Mouse (Mus musculus) retina, postnatal 1 day (tissue): ENCODE data around the gene Rpl18.

Experiments
- DNase-seq: peaks from one replicate; pipeline ENCODE4 v3.0.0-alpha.2; 2012

Gene Rpl18

DNA sequence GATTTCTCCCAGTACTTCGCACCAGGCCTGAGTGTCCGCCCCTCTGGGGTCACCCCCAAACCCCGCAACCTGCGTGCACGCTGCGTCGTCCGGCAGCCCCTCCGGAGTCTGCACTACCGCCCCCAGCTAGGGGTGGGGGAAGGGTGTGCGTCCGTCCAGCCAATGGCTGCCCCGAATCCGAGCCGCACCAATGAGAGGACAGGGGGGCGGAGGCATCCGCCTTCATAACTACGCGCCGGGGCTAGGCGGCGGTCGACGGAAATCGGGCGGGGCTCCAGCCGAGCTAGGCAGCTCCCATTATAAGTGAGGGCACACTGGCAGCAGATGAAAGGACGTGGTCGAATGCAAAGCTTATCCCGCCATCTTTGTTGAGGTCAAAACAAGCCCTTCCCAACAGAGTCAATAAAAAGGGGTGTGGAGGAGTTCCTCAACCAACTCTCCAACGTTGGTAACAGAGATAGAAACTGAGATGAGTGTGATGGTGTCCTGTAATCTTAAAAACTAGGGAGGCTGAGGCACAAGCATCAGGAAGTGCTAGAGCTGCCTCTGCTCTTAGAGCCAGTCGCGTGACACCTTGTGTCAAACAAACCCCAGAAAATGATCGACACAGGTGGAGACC lies at the start of gene Rpl18:
Rpl18 (plus strand) TSS at position 368 of the 619 bp plus-strand sequence.
- peak; percentile 98 for DNase-seq

DNA sequence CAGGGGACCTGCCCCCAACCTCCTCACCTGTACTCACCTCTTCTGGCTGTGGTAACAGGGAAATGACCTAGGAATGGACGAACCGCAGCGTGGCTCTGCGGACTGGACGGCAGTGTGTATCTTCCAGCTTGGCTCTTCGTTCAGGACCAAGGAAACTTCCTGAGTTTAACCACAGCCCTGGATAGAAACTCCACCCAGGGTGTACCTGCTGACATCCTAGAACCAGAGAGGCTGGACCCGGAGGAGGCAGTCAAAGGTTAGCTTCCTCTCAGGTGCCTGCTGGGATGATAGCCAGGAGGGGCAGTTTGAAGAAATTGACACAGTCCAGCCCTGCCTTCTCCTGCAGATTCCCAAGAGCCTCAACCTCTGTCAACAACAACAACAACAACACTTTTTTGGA lies 49.1 kb upstream of the Rpl18 start, which contains the start of gene Fut2:
Fut2 (minus strand) TSS at position 234 of the 400 bp plus-strand sequence.
- DNase-seq: no peak

DNA sequence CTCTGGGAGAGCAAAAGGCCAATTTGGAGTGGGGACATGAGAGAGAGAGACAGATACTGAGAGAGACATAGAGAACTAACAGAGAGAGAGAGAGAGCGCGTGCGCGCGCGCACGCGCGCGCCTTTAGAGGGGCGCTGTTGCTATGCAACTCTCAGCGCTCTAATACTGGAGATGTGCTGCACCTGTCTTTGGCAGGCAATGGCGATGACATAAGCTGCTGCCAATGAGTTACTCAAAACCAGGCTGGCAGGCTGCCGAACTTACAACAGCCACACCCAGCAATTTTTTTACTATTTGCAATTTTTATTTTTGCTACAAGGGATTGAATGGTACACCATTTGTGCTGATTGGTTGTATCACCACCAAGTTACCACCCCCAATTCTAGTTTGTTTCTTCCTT lies 47.5 kb upstream of the Rpl18 start:
- peak; percentile 24 for DNase-seq

DNA sequence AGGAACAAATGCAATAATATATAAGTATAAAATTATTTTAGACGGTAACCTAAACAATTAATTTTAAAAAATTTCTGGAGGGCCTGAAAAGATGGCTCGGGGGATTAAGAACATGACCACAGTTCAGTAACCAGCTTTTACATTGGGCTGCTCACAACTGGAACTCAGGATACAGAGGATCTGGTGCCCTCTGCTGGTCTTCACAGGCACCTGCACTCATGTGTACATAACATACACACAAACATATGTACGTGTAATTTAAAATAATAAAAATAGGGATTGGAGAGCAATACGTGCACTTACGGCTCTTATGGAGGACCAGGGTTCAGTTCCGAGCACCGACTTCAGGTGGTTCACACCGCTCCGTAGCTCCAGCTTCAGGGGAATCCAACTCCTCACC lies 46.3 kb upstream of the Rpl18 start:
- no peak for DNase-seq

DNA sequence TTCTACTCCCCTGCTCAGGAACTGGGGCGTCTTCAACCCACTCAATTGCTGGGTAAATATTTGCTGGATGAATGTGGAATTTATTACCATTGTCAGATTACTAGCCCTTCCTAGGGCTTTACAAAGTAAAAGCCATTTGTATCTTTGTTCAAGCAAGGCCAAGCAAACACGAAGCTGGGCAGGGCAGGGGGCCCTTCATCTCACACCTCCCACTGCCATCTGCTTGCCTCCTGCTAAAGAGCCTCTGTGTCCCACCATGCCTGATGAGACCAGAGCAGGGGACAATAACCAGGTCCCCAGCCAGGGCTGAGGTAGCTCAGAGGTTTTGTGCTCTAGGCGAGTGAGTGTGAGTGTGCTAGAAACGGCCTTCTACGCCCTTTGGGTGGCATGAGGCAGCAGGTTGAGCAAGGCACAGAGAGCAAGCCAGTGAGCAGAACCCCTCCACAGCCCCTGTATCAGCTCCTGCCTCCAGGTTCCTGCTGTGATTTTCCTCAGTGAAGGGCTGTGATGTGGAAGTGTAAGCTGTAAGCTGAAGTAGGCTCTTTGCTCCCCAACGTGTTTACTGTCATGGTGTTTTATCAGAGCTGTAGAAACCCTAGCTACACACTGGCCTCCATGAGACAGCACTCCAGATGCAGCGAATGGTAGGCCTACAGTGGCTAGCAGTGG lies 37.5 kb upstream of the Rpl18 start:
- DNase-seq: no peak

DNA sequence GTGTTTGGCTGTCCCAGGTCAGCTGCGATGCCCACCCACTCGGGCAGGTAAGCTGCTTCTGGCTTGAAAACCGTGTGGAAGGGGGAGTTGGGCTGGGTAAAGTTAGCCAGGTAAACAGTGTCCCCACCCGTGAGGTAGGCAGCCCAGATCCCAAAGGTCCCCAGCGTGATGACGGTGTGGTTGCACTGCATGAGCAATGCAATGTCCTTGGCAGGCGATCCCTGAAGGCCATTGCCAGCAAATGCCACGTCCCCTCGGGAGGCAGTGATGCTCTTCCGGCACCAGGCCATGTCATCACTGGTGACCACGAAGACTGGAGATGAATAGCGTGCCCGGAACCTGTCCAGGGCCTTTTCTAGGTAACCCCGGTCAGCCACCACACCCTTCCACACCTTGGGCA lies 36.7 kb upstream of the Rpl18 start:
- no peak for DNase-seq

DNA sequence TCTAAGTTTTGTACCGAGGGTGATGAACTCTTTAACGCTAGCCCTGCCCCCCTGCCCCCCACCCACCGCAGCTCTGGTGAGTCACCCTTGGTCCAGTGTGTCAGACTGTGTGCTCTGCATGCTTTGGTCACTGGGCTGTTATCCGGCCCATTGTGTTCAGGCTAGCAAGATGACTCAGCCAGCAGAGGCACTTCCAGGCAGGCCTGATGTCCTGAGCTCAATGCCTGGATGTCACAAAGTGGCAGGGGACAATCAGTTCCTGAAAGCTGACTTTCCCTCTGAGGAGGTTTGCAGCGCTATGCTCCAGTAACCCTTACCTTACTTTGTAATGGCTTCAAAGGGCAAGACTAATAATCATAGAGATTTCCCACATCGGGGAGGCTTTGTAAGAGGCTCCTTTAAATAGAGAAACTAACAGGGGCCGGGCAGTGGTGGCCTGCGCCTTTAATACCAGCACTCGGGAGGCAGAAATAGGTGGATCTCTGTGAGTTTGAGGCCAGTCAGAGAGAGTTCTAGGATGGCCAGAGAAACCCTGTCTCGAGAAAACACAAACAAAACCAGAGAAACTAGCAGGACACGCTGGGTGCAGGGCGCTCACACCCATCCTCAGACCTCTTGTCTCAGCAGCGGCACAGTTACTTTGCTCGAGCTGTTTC lies 35.2 kb upstream of the Rpl18 start:
- no peak for DNase-seq

DNA sequence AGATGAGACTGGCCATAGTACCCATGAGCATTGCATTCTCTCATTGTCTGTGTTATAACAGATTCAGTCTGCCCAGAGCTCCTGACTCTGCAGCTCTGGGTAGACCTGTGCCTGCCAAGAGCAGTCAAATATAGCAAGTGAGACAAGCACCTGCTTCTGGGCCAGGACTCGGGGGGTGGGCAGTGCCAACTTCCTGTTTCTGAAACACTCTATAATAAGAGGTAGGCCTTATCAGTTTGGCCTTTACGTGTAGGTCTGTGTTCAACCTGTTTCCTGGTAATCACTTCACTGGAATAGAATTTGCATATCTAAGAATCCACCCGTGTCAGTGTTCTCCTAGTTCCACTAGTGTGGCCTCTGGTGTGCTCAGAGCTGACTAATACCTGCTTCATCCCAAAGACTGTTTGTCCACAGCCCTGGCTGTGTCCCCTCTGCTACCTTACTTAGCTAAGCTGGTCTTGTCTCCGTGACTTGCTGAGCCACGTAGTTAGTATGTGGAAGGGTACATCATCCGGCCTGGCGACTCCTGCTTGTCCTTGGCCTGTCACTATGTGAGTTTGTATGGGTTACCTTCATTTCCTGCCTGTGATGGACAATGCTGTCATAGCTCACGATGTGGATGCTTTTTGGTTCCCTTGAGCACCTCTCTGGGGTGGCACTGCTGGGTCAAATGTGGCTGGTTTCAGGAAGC lies 34.1 kb upstream of the Rpl18 start:
- DNase-seq: no peak

DNA sequence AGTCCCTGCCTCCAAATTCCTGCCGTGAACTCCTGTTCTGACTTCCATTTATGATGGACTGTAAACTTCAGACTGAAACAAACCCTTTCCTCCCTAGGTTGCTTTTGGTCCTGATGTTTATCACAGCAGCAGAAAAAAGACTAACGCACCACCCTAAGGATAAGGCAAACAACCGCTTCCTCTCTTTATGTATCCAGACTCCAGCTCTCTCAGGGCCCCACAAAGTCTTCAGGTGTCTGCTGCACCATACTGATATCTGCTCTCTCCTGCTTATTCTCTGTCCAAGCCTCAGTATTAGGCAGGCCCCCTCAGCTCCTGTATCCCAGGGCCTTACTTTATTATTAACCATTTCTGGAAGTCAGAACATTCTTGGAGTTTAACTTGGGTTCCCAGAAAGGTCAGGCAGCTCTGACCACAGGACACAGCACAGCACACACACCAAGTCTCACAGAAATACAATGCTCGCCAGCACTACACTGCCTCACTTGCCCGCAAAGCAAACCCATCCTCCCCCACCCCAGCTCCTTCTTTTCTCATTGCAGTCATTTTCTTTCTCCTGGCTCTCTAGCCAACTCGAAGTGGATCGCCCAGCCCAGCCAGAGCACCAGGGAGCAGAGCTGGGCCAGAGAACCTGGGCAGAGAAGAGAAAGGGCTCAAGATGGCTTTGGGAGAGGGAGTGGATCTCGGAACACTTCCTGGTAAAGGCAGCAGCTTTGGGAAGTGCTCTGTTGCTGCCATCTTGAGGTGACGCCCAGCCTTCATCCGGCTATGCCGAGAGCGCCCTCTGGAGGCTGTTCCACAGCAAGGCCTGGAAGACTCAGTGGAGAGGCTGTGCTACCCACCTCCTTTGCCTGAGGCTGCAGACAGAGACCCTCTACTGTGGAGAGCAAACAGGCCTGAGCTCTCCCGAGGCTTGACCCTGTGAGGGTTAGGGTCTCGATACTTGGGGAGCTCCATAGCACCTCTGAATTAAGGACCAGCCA lies 32.8 kb upstream of the Rpl18 start:
- peak; percentile 93 for DNase-seq

DNA sequence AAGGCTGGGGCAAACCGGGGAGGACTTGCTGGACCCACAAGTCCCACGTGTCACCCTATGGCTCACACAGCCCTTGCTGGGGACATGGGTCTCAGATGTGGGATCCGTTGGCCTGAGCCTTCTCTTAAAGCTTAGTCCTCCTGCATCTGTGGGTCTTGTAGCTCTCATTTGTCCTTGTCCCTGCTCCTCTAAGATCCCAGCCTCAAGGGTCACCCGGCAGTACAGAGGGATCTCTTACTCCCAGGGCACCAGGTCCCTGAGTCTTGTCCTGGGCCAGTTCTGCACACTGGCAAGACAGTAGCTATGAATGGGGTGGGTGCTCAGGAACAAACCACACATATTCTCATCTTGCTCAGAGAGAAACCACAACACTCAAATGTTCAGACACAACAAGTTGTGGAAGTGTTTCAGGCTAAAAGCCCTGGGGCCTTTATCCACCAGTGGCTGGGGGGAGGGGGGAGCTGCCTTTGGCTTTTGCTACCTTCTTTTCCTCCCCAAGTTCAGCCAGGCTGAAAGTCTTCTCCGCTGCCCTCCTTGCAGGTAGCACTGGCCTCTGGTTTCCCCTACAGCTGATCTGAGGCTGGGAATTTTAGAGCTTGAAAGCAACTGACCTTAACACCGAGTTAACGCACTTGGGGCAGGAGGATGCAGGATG lies 31.7 kb upstream of the Rpl18 start, which contains the start of gene Ntn5:
Ntn5 (plus strand) TSS at position 627 of the 655 bp plus-strand sequence.
- no peak for DNase-seq

DNA sequence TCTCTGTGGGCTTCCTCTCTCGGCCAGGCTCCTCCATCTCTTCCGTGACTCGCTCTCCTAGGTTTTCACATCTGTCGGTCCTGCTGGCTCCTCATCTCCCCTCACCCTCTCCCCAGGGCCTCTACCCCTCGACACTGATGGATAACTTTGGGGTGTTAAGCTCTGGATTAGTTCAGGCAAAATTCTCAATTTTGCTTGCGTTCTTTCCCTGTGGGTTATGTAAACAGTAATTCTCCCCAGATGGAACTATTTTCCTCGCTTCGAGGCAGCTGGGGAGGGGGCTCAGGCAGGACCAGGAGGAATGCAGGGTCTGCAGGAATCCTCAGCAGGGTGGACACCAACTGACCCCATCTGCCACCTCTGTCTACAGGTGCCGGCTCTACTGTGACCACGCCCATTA lies 29.4 kb upstream of the Rpl18 start:
- DNase-seq: no peak

DNA sequence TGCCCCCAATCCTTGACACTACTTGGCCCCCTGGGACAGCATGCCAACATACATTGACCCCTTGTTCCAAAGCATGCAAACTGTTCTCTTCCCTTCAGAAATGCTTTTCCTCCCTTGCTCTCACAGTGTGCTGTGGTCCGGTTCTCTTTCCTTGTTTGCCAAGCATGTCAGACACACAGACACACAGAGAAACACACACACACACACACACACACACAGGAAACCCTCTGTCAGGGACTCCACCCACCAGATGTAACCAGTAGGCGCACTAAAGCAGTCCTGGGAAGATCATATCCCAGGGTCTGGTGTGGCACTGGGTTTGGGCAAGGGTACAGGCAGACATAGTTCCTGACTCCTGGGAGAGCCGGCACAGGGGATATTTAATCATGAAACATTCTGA lies 28.4 kb upstream of the Rpl18 start:
- no peak for DNase-seq

DNA sequence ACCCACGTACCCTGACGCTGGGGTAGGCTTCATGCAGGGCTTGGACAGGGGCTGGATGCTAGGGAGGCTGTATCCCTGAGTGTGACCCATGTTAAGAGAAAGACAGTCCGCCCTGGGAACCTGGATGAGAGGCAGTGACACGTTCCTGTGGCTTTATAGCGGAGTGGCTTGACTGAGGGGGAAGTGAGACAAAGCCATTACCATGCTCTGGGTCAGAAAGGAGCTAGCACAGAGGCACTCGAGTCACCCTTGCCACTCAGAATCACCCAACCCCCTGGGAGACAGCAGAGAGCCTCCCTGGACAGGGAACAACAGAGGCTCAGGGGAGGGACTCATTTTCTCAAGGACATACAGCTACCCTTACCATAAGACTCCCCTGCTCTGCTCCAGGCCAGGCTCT lies 26.2 kb upstream of the Rpl18 start:
- no peak for DNase-seq

DNA sequence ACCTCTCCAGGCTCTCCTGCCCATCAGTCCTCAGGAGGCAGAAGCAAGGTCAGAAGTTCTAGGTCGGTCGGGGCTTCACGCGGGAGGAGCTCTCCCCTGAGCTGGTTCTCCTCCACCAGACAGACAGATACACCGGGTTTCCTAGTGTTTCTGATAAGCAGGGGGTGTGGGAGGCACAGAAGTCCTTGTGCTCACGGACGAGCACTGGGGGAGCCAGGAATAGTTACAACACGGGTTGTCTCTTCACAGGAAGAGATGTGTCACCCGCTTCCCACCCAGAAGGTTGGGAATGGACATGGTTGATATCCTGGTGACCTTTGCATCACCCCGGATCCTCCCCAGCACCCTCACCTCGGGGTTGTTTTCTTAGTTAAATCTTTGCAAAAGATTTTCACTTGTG lies 25.5 kb upstream of the Rpl18 start:
- no peak for DNase-seq

DNA sequence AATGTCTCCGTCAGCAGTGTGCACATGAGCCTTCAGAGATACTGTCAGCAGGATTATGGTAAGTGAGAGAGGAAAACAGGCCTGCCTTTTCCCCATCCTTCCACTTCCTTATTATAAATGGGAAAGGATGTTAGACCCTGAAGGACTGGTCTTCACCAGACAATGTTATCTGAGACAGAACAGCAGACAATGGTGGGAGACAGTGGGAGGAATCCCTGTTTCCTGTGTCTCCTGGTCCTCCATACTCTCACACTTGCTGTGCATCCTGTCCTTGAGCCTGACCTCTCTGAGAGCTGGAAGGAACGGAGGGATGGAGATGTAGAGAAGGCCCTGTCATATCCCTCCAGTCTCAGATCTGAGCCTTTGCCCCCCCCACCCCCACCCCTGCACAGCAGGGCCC lies 22.9 kb upstream of the Rpl18 start:
- no peak for DNase-seq

DNA sequence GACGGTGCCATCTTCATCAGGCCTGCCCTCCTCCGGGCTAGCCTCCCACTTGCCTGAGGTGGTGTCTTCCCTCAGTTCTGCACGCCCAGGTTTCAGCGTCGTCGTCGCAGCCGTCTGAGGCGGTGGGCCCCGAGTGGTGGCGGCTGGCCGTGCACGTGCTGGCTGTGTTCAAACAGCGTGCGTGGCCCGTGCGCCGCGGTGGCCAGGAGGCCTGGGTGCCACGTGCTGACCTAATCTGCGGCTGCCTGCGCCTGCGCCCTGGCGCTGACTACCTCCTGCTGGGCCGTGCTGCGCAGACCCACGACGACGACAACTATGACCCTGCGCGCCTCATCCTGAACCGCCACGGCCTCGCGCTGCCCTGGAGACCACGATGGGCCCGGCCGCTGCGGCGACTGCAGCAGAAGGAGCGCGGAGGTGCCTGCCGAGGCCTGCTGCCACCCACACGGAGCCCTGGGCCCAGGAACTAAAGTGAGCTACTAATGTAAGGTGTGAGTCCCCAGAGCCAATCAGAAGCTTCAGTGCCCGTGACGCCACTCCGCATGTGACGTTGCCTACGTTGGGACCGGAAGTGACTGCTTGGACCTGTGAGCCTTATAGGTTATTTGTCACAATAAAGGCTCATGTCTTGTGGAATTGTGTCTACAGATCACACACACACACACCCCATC lies 21.2 kb upstream of the Rpl18 start, which contains the start of gene Sec1:
Sec1 (minus strand) TSS at position 482 of the 671 bp plus-strand sequence.
- no peak for DNase-seq

DNA sequence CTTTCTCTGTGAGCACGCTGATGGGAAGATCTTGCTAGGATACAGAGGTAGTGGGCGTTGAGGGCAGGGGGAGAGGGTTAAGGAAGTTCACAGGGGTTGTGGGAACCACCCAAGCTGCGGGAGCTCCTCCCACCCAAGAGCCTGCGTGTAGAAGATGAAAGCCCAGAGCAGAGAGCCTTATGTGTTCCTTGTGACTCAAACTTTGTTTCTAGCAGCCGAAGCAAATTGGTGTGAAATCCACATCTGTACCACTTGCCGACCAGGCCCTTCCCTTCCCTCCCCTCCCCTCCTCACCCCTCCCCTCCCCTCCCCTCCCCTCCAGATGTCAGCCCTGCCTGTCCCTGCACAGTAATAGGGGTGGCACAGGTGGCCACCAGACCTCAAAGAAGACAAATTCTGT lies 20.2 kb upstream of the Rpl18 start:
- no peak for DNase-seq

DNA sequence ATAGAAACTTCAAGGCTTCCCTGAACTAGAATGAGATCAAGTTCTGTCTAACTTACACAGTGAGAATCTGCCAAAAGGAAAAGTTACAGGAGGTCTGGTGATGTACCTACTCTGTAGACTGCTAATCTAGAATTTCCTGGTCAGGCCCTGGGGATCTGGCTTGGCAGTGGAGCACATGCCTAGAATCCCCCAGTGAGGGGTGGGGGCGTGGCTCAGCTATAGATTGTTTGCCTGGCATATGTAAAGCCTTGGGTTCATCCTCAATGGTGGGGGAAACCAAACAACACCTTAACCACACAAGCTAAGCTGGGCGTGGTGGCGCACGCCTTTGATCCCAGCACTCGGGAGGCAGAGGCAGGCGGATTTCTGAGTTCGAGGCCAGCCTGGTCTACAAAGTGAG lies 17.4 kb upstream of the Rpl18 start:
- DNase-seq: no peak

DNA sequence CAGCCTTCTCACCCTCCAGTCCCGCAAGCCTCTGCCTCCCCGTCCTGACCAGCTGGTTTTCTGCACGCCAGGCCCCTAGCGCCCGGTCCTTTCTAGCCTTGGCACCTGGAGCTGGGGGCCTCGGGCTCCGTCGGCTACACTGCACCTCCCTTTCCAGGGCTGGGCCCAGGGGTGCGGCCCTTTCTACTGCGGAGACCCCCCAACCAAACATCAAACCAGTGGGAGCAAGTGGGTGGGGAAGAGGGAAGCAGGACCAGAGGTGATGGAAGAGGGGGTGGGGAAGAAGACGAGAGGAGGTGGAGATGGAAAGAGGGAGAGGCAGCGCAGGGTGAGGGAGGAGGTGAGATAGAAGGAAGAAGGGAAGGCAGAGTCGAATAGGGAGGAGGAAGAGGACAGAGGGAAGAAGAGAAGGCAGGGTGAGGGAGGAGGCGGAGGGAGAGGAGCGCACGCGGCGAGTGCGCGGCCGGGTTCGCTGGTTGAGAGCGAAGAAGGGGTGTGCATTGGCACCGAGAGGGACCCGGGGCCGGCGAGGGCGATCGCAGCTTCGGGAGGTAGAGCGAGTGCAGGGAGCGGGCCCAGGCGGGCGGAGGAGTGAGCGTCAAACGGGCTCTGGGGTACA lies 15.6 kb upstream of the Rpl18 start, which contains the start of gene Car11:
Car11 (plus strand) TSS at position 321 of the 619 bp plus-strand sequence.
- peak; percentile 35 for DNase-seq

DNA sequence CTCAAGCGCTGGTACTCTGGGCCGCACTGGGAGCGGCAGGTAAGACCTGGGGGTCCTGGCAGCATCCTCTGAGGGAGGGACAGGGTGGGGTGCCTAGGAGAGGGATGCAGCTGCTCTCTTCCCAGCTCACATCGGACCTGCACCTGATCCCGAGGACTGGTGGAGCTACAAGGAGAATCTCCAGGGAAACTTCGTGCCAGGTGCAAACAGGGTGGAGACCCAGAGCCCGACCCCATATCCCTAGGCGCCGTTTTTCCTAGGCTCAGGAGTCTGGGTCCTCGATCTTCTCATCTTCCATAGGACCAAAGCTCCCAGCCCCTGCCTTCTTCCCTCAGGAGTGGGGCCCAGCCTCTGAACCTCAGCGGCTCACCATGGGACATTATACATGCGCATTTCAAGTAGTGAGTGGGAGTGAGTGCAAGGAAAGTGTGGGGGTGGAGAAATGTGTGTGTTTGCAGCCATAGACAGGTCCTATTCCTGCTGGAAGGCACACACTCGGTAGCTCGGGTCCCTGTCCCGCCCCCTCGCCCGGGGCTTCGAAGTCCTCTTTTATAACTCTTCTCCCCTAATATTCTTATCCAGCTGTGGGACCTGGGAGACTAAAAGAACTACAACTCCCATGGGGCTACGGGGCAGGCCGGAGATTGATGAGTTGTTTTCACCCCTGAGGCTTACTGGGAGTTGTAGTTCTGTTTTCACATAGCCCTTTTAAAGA lies 14.8 kb upstream of the Rpl18 start:
- DNase-seq: peak; percentile 79
